Mouse (Mus musculus) midbrain, embryonic 12.5 days (tissue): ENCODE measurements around the gene Mok. TPM values are rescaled to one million over a fixed set of nuclear protein-coding genes. Genes with fewer than 3 reads are reported as not detected.

Experiments
- ATAC-seq: fragments of 200-750 bp; cut with Nextera tagmentation; 2 replicates; pipeline ENCODE4 v1.8.0; 2017; ENCODE audit warnings: low read depth, moderate TSS enrichment, moderate library complexity; ENCODE audit not compliant: low FRiP score
- H3K27ac ChIP-seq: fragments of 300-500 bp; sonication (generic); replicated peaks from 2 replicates; pipeline ENCODE4 v1.5.1; 2016; ENCODE audit warnings: mild to moderate bottlenecking
- H3K27me3 ChIP-seq: fragments of 300-500 bp; sonication (generic); 2 replicates; pipeline ENCODE4 v1.6.1; 2016; ENCODE audit warnings: mild to moderate bottlenecking
- H3K36me3 ChIP-seq: fragments of 300-500 bp; sonication (generic); 2 replicates; pipeline ENCODE4 v1.6.1; 2016
- H3K4me1 ChIP-seq: fragments of 300-500 bp; sonication (generic); 2 replicates; pipeline ENCODE4 v1.6.1; 2016
- H3K4me2 ChIP-seq: fragments of 300-500 bp; sonication (generic); replicated peaks from 2 replicates; pipeline ENCODE4 v1.6.1; 2016; ENCODE audit warnings: mild to moderate bottlenecking, moderate library complexity
- H3K4me3 ChIP-seq: fragments of 300-500 bp; sonication (generic); 2 replicates; pipeline ENCODE4 v1.5.1; 2016; ENCODE audit warnings: mild to moderate bottlenecking
- H3K9ac ChIP-seq: fragments of 300-500 bp; sonication (generic); replicated peaks from 2 replicates; pipeline ENCODE4 v1.6.1; 2016; ENCODE audit warnings: mild to moderate bottlenecking, moderate library complexity
- H3K9me3 ChIP-seq: fragments of 300-500 bp; sonication (generic); 2 replicates; pipeline ENCODE4 v1.6.1; 2016; ENCODE audit warnings: mild to moderate bottlenecking
- WGBS: fragments of 180-500 bp; shearing (Covaris S2); methylation state at CpG from one replicate; pipeline ENCODE4 v1.1.7; 2016; 5-methylcytosine and 5-hydroxymethylcytosine counted together
- polyA plus RNA-seq: library from polyadenylated mRNA; unstranded; fragments of >200 nt; fragmentation: Nextera tagmentation; extraction: Ambion mirVana; gene quantifications from 2 replicates; pipeline ENCODE4 v1.2.1, GENCODE M21; 2016

Gene Mok
- polyA plus RNA-seq, 1 experiment from 2014 or later: 13.2 TPM

DNA sequence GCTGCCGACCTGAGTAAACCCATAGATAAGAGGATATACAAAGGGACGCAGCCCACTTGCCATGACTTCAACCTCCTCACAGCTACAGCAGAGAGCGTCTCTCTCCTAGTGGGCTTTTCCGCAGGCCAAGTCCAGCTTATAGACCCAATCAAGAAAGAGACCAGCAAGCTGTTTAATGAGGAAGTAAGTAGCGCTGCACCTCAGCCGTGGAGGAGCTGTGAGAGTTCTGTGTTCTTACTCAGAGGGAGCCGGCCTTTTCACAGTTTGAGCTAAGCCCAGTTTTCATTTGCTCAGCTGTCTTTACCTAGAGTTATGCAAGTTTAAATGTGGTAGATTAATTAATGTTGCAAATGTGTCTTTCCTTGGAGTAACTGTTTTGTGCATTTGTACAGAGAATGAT is 61.4 kb downstream of the Mok start:
- Histone ChIP-seq H3K4me3 (no peak overlapping the region), H3K4me1 (0 out of 2 replicates have a peak, but pooled peaks cover 5% of the 10 kb centered on the region), H3K9me3 (no peaks in the 10 kb centered on the region), H3K36me3 (peaks cover 23% of the 10 kb centered on the region), H3K27ac (no peak overlapping the region), H3K4me2 (no peak overlapping the region), H3K9ac (no peak overlapping the region), H3K27me3 (no peaks in the 10 kb centered on the region)
- WGBS: 85% methylated on average over 7 of the region's 7 CpGs
- ATAC-seq: no peak

DNA sequence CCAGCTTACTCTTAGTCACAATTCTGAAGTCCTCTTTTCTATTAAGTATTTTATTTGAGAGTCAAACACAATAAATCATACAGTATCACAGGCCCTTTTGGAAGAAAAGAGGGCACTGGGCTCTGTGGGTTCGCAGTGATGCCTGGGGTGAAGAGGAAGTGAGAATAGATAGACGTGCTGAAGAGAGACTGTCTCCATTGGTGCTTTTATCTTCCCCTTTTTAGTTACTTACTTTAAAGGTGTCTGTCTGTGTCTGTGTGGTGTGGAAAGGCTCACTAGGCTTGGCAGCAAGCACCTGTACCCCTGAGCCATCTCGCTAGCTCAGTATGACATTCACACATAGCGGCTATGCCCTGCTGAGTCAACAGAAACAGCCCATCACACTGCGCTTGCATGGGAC is 62.9 kb downstream of the Mok start:
- 89% methylated on average over 5 of the region's 5 CpGs for WGBS
- no peak overlapping the region for H3K4me3 ChIP-seq
- no peak overlapping the region for H3K27ac ChIP-seq
- no peak overlapping the region for H3K4me2 ChIP-seq
- no peak for ATAC-seq
- H3K4me1 ChIP-seq: 0 out of 2 replicates have a peak, but pooled peaks cover 5% of the 10 kb centered on the region
- H3K27me3 ChIP-seq: no peaks in the 10 kb centered on the region
- H3K36me3 ChIP-seq: peaks cover 20% of the 10 kb centered on the region
- H3K9me3 ChIP-seq: no peaks in the 10 kb centered on the region
- no peak overlapping the region for H3K9ac ChIP-seq

DNA sequence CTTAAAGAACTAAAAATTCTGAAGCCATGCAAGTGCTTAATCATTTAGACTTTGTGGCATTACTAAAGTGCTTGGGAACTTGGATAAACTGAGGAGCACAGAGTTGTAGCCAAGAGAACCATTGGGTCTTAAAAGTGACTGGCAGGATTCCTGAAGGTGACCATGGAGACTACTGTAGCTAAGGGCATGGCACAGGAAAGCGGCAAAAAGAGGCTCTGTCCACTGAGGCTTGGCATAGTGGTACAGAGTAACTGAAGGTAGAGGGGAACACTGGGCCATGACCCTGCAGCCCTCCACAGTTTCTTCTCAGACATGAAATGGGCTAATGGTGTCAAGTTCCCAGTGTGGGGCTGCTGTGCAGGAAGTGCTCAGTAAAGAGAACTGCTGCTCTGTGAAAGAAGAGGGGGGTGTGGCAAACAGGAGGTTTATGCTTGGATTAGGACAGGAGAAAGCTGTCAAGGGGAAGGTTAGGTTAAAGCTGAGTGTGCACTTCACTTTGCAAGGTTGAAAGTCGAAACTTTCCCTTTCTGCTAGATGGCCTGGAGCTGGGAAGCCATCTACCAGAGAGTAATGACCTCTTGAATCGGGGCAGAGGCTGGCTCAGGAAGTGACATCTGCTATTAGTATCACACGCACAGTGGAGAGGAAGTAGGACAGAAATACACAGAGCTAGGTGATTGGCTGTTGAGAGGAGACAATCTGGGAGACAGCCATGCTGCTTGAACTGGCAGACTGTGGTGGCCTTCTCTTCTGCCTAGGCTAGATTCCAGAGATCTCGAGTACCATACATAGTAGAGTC is 64.9 kb downstream of the Mok start:
- Histone ChIP-seq H3K4me2 (no peak overlapping the region), H3K9ac (no peak overlapping the region), H3K27me3 (no peaks in the 10 kb centered on the region), H3K27ac (no peak overlapping the region), H3K4me1 (0 out of 2 replicates have a peak, but pooled peaks cover 5% of the 10 kb centered on the region), H3K36me3 (peaks cover 16% of the 10 kb centered on the region), H3K4me3 (no peak overlapping the region), H3K9me3 (no peaks in the 10 kb centered on the region)
- WGBS: 78% methylated on average over 5 of the region's 5 CpGs
- no peak for ATAC-seq

DNA sequence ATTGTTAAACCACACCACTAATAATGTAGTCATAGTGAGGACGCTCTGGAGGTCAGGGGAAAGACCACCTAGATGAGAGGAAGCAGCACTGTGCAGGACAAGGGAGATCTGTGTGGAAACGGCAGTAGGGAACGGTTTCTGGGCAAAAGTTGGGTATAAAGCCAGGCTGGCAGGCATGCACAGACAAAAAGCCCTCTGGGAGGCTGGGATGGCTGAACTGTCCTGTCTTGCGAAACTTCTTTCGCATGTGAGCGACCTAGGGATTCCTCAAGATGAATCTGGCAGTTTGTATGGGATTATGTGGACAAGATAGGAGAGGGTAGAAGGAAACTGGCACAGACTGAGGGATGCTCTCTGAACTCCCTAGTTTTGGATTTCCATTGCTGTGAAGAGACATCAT is 68.8 kb downstream of the Mok start:
- Histone ChIP-seq H3K4me1 (0 out of 2 replicates have a peak, but pooled peaks cover 5% of the 10 kb centered on the region), H3K27me3 (no peaks in the 10 kb centered on the region), H3K9me3 (no peaks in the 10 kb centered on the region), H3K36me3 (no peaks in the 10 kb centered on the region), H3K4me2 (no peak overlapping the region), H3K9ac (no peak overlapping the region), H3K4me3 (no peak overlapping the region), H3K27ac (no peak overlapping the region)
- ATAC-seq: no peak
- WGBS: 96% methylated on average over 6 of the region's 6 CpGs

DNA sequence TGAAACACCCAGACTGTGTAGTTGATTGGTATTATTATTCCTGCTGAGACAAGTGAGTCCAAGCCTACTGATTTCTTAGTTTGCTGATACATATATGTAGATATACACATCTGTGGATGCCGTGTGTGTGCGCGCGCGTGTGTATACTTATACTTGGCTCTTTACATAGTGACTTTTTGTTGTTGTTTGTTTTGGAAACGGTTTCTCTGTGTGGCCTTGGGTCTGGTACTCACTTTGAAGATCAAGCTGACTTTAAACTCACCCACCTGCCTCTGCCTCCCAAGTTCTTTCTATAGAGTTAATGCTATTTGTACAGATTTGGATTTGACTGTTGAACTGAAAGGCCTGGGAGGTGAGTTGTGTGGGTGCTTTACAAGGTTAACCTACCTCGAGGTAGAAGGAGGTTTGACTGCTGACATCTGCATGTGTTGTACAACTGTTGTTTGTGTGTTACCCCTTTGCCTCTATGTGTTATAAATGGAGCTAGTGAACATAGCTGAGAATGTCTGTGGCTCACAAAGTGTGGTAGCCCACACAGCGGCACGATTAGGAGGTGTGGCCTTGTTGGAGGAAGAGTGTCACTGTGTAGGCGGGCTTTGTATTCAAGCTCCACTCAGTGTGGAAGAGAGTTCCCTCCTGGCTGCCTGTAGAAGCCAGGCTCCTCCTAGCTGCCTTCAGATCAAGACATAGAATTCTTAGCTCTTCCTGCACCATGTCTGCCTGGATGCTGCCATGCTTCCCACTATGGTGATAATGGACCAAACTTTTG is 70.1 kb downstream of the Mok start:
- Histone ChIP-seq H3K4me3 (no peak overlapping the region), H3K9ac (no peak overlapping the region), H3K4me2 (no peak overlapping the region), H3K9me3 (no peaks in the 10 kb centered on the region), H3K36me3 (no peaks in the 10 kb centered on the region), H3K4me1 (0 out of 2 replicates have a peak, but pooled peaks cover 1% of the 10 kb centered on the region), H3K27me3 (no peaks in the 10 kb centered on the region), H3K27ac (no peak overlapping the region)
- no peak for ATAC-seq
- WGBS: 93% methylated on average over 10 of the region's 10 CpGs

DNA sequence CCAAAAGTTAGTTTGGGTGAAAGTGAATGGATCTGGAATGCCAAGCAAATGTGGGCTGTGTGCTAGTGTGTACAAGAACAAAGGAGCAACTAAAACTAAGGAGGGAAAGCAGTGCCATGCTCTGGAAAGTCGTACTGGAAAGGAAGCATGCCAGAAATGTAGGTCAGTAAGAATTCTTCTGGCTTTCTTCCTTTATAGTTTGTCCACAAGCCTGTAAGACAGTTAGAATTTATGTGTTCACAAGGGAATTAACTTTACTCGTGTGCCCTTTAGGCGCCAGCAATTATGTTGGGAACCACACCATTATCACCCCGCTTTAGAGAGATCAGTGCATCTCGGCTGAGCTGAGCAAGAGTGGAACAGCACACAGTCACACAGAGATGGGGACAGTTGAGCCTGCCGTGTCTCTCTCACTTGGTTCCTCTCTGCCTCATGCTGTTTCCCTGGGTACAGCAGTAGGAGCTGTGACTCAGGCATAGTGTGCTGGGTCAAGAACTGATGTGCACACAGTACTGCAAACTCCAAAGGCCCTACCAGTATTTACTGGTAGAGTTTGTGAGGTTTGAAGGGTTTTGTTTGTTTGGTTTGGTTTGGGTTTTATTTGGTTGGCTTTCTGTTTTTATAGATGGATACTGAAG is 71.0 kb downstream of the Mok start:
- Histone ChIP-seq H3K27ac (no peak overlapping the region), H3K9me3 (no peaks in the 10 kb centered on the region), H3K27me3 (no peaks in the 10 kb centered on the region), H3K4me2 (no peak overlapping the region), H3K4me3 (no peak overlapping the region), H3K36me3 (no peaks in the 10 kb centered on the region), H3K4me1 (no peaks in the 10 kb centered on the region), H3K9ac (no peak overlapping the region)
- ATAC-seq: no peak
- 88% methylated on average over 6 of the region's 6 CpGs for WGBS

DNA sequence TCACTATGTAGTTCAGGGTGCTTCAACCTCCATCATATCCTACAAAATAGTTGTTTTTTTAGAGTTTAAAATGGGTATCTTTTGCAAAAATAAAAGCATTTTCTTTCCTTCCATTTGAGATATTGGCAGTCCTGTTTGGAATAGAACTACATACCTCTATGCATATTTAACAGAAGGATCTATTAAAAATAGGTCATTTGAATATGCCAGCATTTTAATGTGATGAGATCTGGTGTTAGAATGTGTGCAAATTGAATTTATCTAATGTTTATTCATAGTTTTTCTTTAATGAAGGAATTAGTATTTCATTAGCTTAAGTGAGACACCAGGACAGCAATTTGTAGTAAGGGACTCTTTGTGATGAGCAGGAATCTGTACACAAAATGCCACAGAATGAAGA is 72.2 kb downstream of the Mok start:
- Histone ChIP-seq H3K4me1 (no peaks in the 10 kb centered on the region), H3K36me3 (no peaks in the 10 kb centered on the region), H3K9ac (no peak overlapping the region), H3K4me2 (no peak overlapping the region), H3K27me3 (no peaks in the 10 kb centered on the region), H3K27ac (no peak overlapping the region), H3K9me3 (no peaks in the 10 kb centered on the region), H3K4me3 (no peak overlapping the region)
- ATAC-seq: no peak

DNA sequence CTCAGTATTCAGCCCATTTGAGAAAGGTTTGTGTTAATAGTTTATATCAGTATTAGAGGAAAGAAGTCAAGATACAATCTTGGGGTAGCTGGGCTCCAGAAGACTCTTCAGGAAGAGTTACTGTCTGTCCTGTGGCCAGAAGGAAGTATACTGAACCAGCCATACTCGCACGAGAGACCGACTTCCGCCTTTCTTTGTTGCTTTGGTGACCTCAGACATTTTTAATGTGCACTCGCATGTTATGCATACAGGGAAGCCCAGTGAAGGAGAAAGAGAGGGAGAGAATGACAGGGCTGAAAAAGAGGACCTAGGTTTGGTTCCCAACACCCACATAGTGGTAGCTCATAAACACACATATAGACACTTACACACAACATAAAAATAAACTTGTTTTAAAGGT is 76.2 kb downstream of the Mok start:
- H3K4me1 ChIP-seq: peaks cover 13% of the 10 kb centered on the region
- no peaks in the 10 kb centered on the region for H3K9me3 ChIP-seq
- H3K36me3 ChIP-seq: no peaks in the 10 kb centered on the region
- no peak overlapping the region for H3K4me2 ChIP-seq
- H3K4me3 ChIP-seq: no peak overlapping the region
- no peak overlapping the region for H3K27ac ChIP-seq
- H3K9ac ChIP-seq: no peak overlapping the region
- WGBS: 90% methylated on average over 5 of the region's 5 CpGs
- H3K27me3 ChIP-seq: no peaks in the 10 kb centered on the region
- no peak for ATAC-seq

DNA sequence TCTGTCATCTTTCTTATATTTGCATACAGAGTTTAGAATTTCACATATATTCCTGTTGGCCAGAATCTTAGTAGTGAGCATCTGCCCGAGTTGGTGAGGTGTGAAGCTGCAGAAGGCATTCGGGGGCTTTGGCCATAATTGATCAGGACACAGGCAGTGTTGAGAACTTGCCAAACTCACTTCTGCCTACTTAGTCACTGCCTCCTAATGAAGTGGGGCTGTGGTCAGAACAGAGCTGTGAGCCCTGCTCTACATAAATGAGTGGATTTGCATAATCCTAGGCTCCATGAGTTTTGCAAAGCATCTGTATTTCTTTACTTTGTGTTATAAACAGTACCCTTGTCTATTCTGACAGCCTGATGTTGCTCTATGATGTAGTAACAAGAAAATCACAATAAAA is 78.4 kb downstream of the Mok start:
- WGBS: 89% methylated on average over 2 of the region's 2 CpGs
- Histone ChIP-seq H3K4me1 (peaks cover 13% of the 10 kb centered on the region), H3K27ac (no peak overlapping the region), H3K36me3 (no peaks in the 10 kb centered on the region), H3K4me2 (no peak overlapping the region), H3K9me3 (no peaks in the 10 kb centered on the region), H3K4me3 (no peak overlapping the region), H3K27me3 (no peaks in the 10 kb centered on the region), H3K9ac (no peak overlapping the region)
- ATAC-seq: no peak

DNA sequence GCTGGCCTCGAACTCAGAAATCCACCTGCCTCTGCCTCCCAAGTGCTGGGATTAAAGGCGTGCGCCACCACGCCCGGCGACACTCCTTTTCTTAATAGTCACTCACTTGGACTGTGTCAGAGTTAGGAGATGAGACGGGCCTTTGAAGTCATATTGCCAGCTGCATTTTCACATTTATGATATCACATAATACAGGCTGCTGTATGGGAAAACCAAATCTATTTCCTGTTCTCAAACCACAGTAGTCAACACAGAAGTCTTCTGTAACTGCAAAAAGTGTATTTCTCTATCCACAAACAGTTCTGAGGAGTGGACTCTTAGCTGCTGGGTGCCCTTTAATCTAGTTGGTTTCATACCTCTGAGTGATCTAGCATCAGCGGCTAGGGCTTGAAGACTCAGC is 81.8 kb downstream of the Mok start:
- no peak overlapping the region for H3K4me3 ChIP-seq
- no peak overlapping the region for H3K4me2 ChIP-seq
- ATAC-seq: no peak
- peaks cover 13% of the 10 kb centered on the region for H3K4me1 ChIP-seq
- no peak overlapping the region for H3K9ac ChIP-seq
- peaks cover 15% of the 10 kb centered on the region for H3K36me3 ChIP-seq
- 98% methylated on average over 8 of the region's 8 CpGs for WGBS
- no peak overlapping the region for H3K27ac ChIP-seq
- H3K27me3 ChIP-seq: no peaks in the 10 kb centered on the region
- H3K9me3 ChIP-seq: no peaks in the 10 kb centered on the region
